Mouse (Mus musculus) olfactory bulb, adult 2 months (tissue): ENCODE results near the gene Cope.

Experiments used
- CTCF ChIP-seq: fragments of 200-500 bp; IDR thresholded peaks from 2 replicates; pipeline ENCODE4 v1.5.1; 2012; ENCODE audit warnings: low read depth, mild to moderate bottlenecking, low read length, moderate library complexity; ENCODE audit not compliant: insufficient read depth
- POLR2A ChIP-seq: fragments of 200-500 bp; IDR thresholded peaks from 2 replicates; pipeline ENCODE4 v1.6.1; 2012; ENCODE audit warnings: mild to moderate bottlenecking, low read depth, low read length, moderate library complexity; ENCODE audit not compliant: insufficient read depth

DNA sequence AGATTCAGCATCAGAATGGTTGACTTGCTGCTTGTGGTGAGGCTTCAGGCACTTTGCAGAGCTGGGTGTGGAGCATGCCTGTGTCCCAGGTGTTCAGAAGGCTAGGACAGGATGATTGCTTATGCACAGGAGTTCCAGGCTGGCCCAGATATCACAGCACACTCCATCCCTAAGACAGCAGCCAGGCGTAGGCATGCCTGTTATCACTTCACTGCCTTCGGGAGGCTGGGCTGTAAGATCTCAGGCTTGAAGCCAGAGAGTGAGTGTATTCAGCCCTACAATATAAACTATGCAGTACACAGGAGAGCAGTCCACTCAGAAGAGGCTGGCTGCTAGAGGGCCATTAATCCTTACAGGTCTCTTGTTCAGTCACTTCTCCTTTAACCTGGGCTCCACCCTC is 43.3 kb upstream of the Cope start:
- TF ChIP-seq CTCF, result no peak
- TF ChIP-seq POLR2A, result no peak
